In the genomic region with DNA sequence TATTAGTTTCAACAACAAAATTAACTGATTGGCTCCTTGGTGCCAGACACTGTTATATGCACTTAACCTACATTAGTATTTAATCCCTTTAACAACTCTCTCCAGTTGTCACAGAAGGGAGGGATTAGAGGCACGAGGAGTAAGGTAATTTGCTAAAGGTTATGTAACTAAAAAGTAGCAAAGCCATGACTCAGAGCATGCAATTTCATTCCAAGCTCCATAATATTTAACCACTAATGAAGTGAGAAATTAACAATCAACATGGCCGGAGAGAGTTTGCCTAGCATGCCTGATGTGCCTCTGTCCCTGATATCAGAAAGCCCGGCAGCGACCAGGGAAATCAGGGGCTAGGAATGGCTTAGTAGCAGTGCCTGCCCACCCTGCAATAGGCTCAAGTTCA, we compare ENCODE assay signal across 25 mouse cellular contexts.
"Had no signal": no experiment of that assay in that cellular context is flagged by ENCODE, and none has a peak within 500 bp of the region (broad histone marks: within the 10 kb centered on the region; RNA-seq: fewer than 3 reads in every experiment).

No protein-coding gene starts in this region.

- H3K4me3 ChIP-seq: gastrocnemius, adult 2 months; heart, adult 2 months; heart, embryonic 13.5 days; heart, embryonic 15.5 days; hindbrain, embryonic 10.5 days; hindbrain, embryonic 12.5 days; layer of hippocampus, adult 2 months; left cerebral cortex, adult 2 months; limb, embryonic 13.5 days; limb, embryonic 15.5 days; liver, embryonic 12.5 days had no signal

- DNase-seq: gastrocnemius, adult 2 months; gastrocnemius, postnatal 10 days; gastrocnemius, postnatal 25 days; heart, adult 2 months; heart, postnatal 14 days; heart, postnatal 4 days; kidney, postnatal 10 days; kidney, postnatal 25 days; left cerebral cortex, postnatal 4 days; lung, adult 18-20 months had no signal

- H3K9me3 ChIP-seq: heart, embryonic 13.5 days; heart, embryonic 15.5 days; hindbrain, embryonic 12.5 days; limb, embryonic 15.5 days; liver, embryonic 12.5 days had no signal

- H3K27ac ChIP-seq: gastrocnemius, adult 2 months; heart, adult 2 months; heart, embryonic 13.5 days; heart, embryonic 15.5 days; hindbrain, embryonic 10.5 days; hindbrain, embryonic 12.5 days; hindbrain, embryonic 14.5 days; layer of hippocampus, adult 2 months; left cerebral cortex, adult 2 months; limb, embryonic 13.5 days; limb, embryonic 15.5 days; liver, embryonic 12.5 days; liver, embryonic 14.5 days had no signal

- H3K27me3 ChIP-seq: heart, embryonic 13.5 days; heart, embryonic 15.5 days; hindbrain, embryonic 12.5 days; limb, embryonic 13.5 days; limb, embryonic 15.5 days; liver, embryonic 12.5 days had no signal

- H3K4me2 ChIP-seq: heart, embryonic 11.5 days; heart, embryonic 13.5 days; heart, embryonic 15.5 days; hindbrain, embryonic 12.5 days; hindbrain, embryonic 14.5 days; limb, embryonic 13.5 days; limb, embryonic 15.5 days; liver, embryonic 12.5 days had no signal

- H3K4me1 ChIP-seq: heart, embryonic 13.5 days; heart, embryonic 15.5 days; hindbrain, embryonic 10.5 days; hindbrain, embryonic 12.5 days; limb, embryonic 13.5 days; limb, embryonic 15.5 days; liver, embryonic 12.5 days had no signal

- H3K9ac ChIP-seq: heart, embryonic 13.5 days; heart, embryonic 15.5 days; hindbrain, embryonic 12.5 days; hindbrain, embryonic 14.5 days; limb, embryonic 13.5 days; limb, embryonic 15.5 days; liver, embryonic 12.5 days; liver, embryonic 14.5 days had no signal

- ATAC-seq: hindbrain, embryonic 16.5 days; inflammation-experienced regulatory T-cells, adult 6 months; intestine, embryonic 16.5 days; liver, embryonic 12.5 days had no signal
